Mouse (Mus musculus) heart, postnatal 0 days (tissue): ENCODE results near the gene Wasf2. TPM values are rescaled to one million over a fixed set of nuclear protein-coding genes. Genes with fewer than 3 reads are reported as not detected.
"Not testable (repeated sequence)": the region's sequence is repeated elsewhere in the genome, so short reads cannot be mapped to it uniquely, and the experiment has no call there.

Experiments
- ATAC-seq: fragments of 200-750 bp; cut with Nextera tagmentation; 2 replicates; pipeline ENCODE4 v1.8.0; 2017; ENCODE audit warnings: low read depth, moderate number of reproducible peaks, moderate library complexity; ENCODE audit not compliant: insufficient read depth
- DNase-seq: peaks from one replicate; pipeline ENCODE4 v3.0.0-alpha.2; 2016; ENCODE audit warnings: low spot score
- H3K27ac ChIP-seq: fragments of 300-500 bp; sonication (generic); 2 replicates; pipeline ENCODE4 v1.5.1; 2014; ENCODE audit warnings: low read depth, mild to moderate bottlenecking
- H3K27me3 ChIP-seq: fragments of 300-500 bp; sonication (generic); 2 replicates; pipeline ENCODE4 v1.6.1; 2014; ENCODE audit warnings: low read length, mixed read lengths; ENCODE audit not compliant: control insufficient read depth, insufficient read depth
- H3K36me3 ChIP-seq: fragments of 300-500 bp; sonication (generic); replicated peaks from 2 replicates; pipeline ENCODE4 v1.6.1; 2014; ENCODE audit warnings: low read length, mixed read lengths; ENCODE audit not compliant: control insufficient read depth, insufficient read depth
- H3K4me1 ChIP-seq: fragments of 300-500 bp; sonication (generic); 2 replicates; pipeline ENCODE4 v1.6.1; 2014; ENCODE audit warnings: antibody characterized with exemption; ENCODE audit not compliant: control insufficient read depth, insufficient read depth
- H3K4me2 ChIP-seq: fragments of 300-500 bp; sonication (generic); 2 replicates; pipeline ENCODE4 v1.6.1; 2014; ENCODE audit warnings: low read depth, mild to moderate bottlenecking, low read length, moderate library complexity
- H3K4me3 ChIP-seq: fragments of 300-500 bp; sonication (generic); 2 replicates; pipeline ENCODE4 v1.5.1; 2014; ENCODE audit warnings: low read depth, low read length
- H3K9ac ChIP-seq: fragments of 300-500 bp; sonication (generic); replicated peaks from 2 replicates; pipeline ENCODE4 v1.6.1; 2014; ENCODE audit warnings: low read depth, low read length, mixed read lengths
- H3K9me3 ChIP-seq: fragments of 300-500 bp; sonication (generic); replicated peaks from 2 replicates; pipeline ENCODE4 v1.6.1; 2016; ENCODE audit warnings: low read length; ENCODE audit not compliant: control insufficient read depth
- CTCF ChIP-seq: IDR thresholded peaks from 2 replicates; pipeline ENCODE4 v1.5.1; 2016; ENCODE audit warnings: antibody characterized with exemption, control low read depth, low read depth
- EP300 ChIP-seq: IDR thresholded peaks from 2 replicates; pipeline ENCODE4 v1.6.1; 2016; ENCODE audit warnings: antibody characterized with exemption, low read depth
- WGBS: fragments of 180-500 bp; shearing (Covaris S2); extraction: QIAGEN DNeasy Blood & Tissue Kit; methylation state at CpG from one replicate; pipeline ENCODE4 v1.1.7; 2014; 5-methylcytosine and 5-hydroxymethylcytosine counted together
- polyA plus RNA-seq: library from polyadenylated mRNA; unstranded; fragments of >200 nt; fragmentation: Nextera tagmentation; extraction: Ambion mirVana; gene quantifications from 2 replicates; pipeline ENCODE4 v1.2.1, GENCODE M21; 2015
- total RNA-seq: library from RNA; depleted of rRNA; stranded (reverse); fragments of >200 nt; gene quantifications from 2 replicates; pipeline ENCODE4 v1.2.3, GENCODE M21; 2014; ENCODE audit warnings: low replicate concordance

The Wasf2 gene
- total and polyA plus RNA-seq, 2 experiments from 2014 or later: 54.5 to 62.4 TPM

- Histone ChIP-seq H3K4me1 (peaks cover 59% of the 10 kb centered on the region), H3K4me2 (no peak overlapping the region), H3K9me3 (no peaks in the 10 kb centered on the region), H3K36me3 (no peaks in the 10 kb centered on the region), H3K4me3 (no peak overlapping the region), H3K27ac (peak overlapping the region; percentile 90), H3K27me3 (no peaks in the 10 kb centered on the region), H3K9ac (no peak overlapping the region)
- 56% methylated on average over 6 of the region's 6 CpGs for WGBS
- DNase-seq (no peak), ATAC-seq (no peak)
- TF ChIP-seq CTCF: no peak
- no peak for TF ChIP-seq EP300
Observed at GRCm38 (mm10) chr4:133093056-133093455, 37.2 kb upstream of the Wasf2 start.

- peak overlapping the region; percentile 90 for H3K27ac ChIP-seq
- ATAC-seq (no peak), DNase-seq (no peak)
- H3K36me3 ChIP-seq: no peaks in the 10 kb centered on the region
- H3K27me3 ChIP-seq: no peaks in the 10 kb centered on the region
- H3K9ac ChIP-seq: no peak overlapping the region
- peaks cover 56% of the 10 kb centered on the region for H3K4me1 ChIP-seq
- 2% methylated on average over 6 of the region's 6 CpGs for WGBS
- no peak overlapping the region for H3K4me3 ChIP-seq
- no peaks in the 10 kb centered on the region for H3K9me3 ChIP-seq
- TF ChIP-seq CTCF (no peak), EP300 (no peak)
- no peak overlapping the region for H3K4me2 ChIP-seq
Observed at GRCm38 (mm10) chr4:133093481-133094033, 36.7 kb upstream of the Wasf2 start.

GRCm38 (mm10) chr4:133094255-133094654 lies 36.0 kb upstream of the Wasf2 start:
- H3K36me3 ChIP-seq: no peaks in the 10 kb centered on the region
- no peak for ATAC-seq
- DNase-seq: no peak
- peak overlapping the region; percentile 90 for H3K27ac ChIP-seq
- H3K27me3 ChIP-seq: no peaks in the 10 kb centered on the region
- no peak overlapping the region for H3K9ac ChIP-seq
- peaks cover 56% of the 10 kb centered on the region for H3K4me1 ChIP-seq
- H3K9me3 ChIP-seq: no peaks in the 10 kb centered on the region
- TF ChIP-seq EP300: no peak
- no peak for TF ChIP-seq CTCF
- H3K4me2 ChIP-seq: no peak overlapping the region
- WGBS: 46% methylated on average over 1 of the region's 1 CpGs
- H3K4me3 ChIP-seq: no peak overlapping the region

- peaks cover 51% of the 10 kb centered on the region for H3K4me1 ChIP-seq
- H3K9me3 ChIP-seq: no peaks in the 10 kb centered on the region
- peak overlapping the region; percentile 41 for H3K4me2 ChIP-seq
- TF ChIP-seq CTCF: no peak
- no peak for TF ChIP-seq EP300
- DNase-seq (no peak), ATAC-seq (peak; percentile 53)
- no peak overlapping the region for H3K9ac ChIP-seq
- H3K27ac ChIP-seq: peak overlapping the region; percentile 90
- WGBS: 27% methylated on average over 16 of the region's 16 CpGs
- peak overlapping the region; percentile 7 for H3K4me3 ChIP-seq
- H3K27me3 ChIP-seq: no peaks in the 10 kb centered on the region
- no peaks in the 10 kb centered on the region for H3K36me3 ChIP-seq
Observed at GRCm38 (mm10) chr4:133094936-133095733, 35.2 kb upstream of the Wasf2 start.

- H3K9ac ChIP-seq, DNase-seq, H3K27me3 ChIP-seq, ATAC-seq, H3K9me3 ChIP-seq, H3K36me3 ChIP-seq: not testable (repeated sequence)
- H3K4me3 ChIP-seq: peak overlapping the region; percentile 7
- peak overlapping the region; percentile 41 for H3K4me2 ChIP-seq
- peak overlapping the region; percentile 90 for H3K27ac ChIP-seq
- peaks cover 45% of the 10 kb centered on the region for H3K4me1 ChIP-seq
- WGBS: 19% methylated on average over 3 of the region's 3 CpGs
Observed at GRCm38 (mm10) chr4:133095734-133096065, 34.6 kb upstream of the Wasf2 start.

- peaks cover 39% of the 10 kb centered on the region for H3K4me1 ChIP-seq
- peak overlapping the region; percentile 38 for H3K4me3 ChIP-seq
- H3K36me3 ChIP-seq, ATAC-seq, H3K9ac ChIP-seq, H3K27me3 ChIP-seq, H3K4me2 ChIP-seq, H3K9me3 ChIP-seq, DNase-seq: not testable (repeated sequence)
- peak overlapping the region; percentile 66; the same call in 1 of the 2 replicates for H3K27ac ChIP-seq
- WGBS: 2% methylated on average over 10 of the region's 26 CpGs
Observed at GRCm38 (mm10) chr4:133096671-133097070, 33.6 kb upstream of the Wasf2 start.
